Mouse (Mus musculus) heart, postnatal 0 days (tissue): ENCODE measurements around the gene Plxdc2.

Experiments
- CTCF ChIP-seq: IDR thresholded peaks from 2 replicates; pipeline ENCODE4 v1.5.1; 2016; ENCODE audit warnings: antibody characterized with exemption, control low read depth, low read depth
- EP300 ChIP-seq: IDR thresholded peaks from 2 replicates; pipeline ENCODE4 v1.6.1; 2016; ENCODE audit warnings: antibody characterized with exemption, low read depth

DNA sequence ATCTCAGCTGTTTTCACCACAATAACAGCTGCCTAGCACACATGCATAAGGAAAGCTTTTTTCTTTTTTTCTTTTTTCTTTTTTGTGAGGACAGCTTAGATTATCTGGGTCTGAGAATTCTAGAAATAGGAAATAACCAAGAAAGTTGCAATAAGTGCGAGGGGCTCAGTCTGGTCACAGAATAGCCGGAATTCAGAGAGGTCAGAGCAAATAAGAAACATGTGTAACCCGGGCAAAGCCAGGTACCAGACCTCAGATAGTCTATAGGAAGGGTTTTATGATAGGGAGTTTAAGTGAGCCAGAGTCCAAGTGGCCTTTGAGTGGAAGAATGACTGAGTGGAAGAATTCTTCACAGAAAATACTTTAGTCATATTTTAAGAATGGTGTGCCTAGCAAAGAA lies 114.0 kb downstream of the Plxdc2 start:
- TF ChIP-seq EP300 = no peak
- TF ChIP-seq CTCF = no peak
